Mouse (Mus musculus): ENCODE data around the gene Hps4. TPM values are rescaled to one million over a fixed set of nuclear protein-coding genes. Genes with fewer than 3 reads are reported as not detected.

The Hps4 gene
- polyA plus RNA-seq, 1 experiment from 2014 or later = 42.0 TPM

DNA sequence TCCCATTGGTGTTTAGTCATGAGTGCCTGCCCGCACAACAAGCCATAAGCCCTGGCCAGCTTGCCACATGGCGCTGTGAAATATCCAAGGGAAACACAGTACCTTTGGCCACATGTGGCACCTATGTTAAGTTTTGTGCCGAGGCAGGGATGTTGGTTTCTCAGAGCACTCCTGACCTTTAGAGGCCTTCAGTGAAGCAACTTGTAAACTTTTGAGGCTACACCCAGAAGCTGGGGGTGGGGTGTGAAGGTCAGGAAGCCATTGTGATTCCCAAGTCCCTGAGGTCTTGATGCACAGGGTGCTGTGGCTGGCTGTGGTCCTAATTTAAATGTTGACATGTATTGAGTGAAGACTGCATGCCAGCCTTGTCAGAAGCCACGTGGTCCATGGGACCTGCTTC, 43.5 kb upstream of the Hps4 start:
- DNase-seq (no peak), ATAC-seq (ENCODE audit: low FRiP score, low TSS enrichment) (no peak)
- Histone ChIP-seq H3K9ac (replicated peaks; ENCODE audit: low read length) (no peak overlapping the region), H3K36me3 (ENCODE audit: control insufficient read depth, insufficient read depth, low read length) (no peaks in the 10 kb centered on the region), H3K9me3 (ENCODE audit: control insufficient read depth, low read length) (no peaks in the 10 kb centered on the region), H3K27ac (replicated peaks; ENCODE audit: low read depth, low read length) (no peak overlapping the region), H3K4me1 (ENCODE audit: control insufficient read depth, insufficient read depth, low read length) (peaks cover 7% of the 10 kb centered on the region), H3K4me3 (replicated peaks; ENCODE audit: low read depth, low read length) (no peak overlapping the region), H3K27me3 (ENCODE audit: control insufficient read depth, insufficient read depth, low read length) (no peaks in the 10 kb centered on the region), H3K4me2 (ENCODE audit: low read length) (no peak overlapping the region)
- 84% methylated on average over 4 of the region's 4 CpGs for WGBS

DNA sequence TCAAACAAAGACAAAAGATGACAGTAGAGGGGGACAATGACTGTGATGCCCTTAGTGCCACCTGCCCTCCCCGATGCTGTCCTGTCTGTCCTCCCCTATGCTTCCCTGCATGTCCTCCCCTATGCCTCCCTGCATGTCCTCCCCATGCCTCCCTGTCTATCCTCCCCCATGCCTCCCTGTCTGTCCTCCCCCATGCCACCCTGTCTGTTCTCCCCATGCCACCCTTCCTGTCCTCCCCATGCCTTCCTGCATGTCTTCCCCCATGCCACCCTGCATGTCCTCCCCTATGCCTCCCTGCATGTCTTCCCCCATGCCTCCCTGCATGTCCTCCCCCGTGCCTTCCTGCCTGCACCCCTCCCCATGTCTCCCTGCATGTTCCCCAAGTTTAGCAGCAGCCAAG, 42.8 kb upstream of the Hps4 start:
- Histone ChIP-seq H3K36me3 (ENCODE audit: control insufficient read depth, insufficient read depth, low read length) (no peaks in the 10 kb centered on the region), H3K27me3 (ENCODE audit: control insufficient read depth, insufficient read depth, low read length) (no peaks in the 10 kb centered on the region), H3K4me3 (replicated peaks; ENCODE audit: low read depth, low read length) (no peak overlapping the region), H3K9me3 (ENCODE audit: control insufficient read depth, low read length) (no peaks in the 10 kb centered on the region), H3K9ac (replicated peaks; ENCODE audit: low read length) (no peak overlapping the region), H3K27ac (replicated peaks; ENCODE audit: low read depth, low read length) (no peak overlapping the region), H3K4me1 (ENCODE audit: control insufficient read depth, insufficient read depth, low read length) (peaks cover 1% of the 10 kb centered on the region), H3K4me2 (ENCODE audit: low read length) (no peak overlapping the region)
- WGBS = 84% methylated on average over 2 of the region's 2 CpGs
- DNase-seq (no peak), ATAC-seq (ENCODE audit: low FRiP score, low TSS enrichment) (no peak)

DNA sequence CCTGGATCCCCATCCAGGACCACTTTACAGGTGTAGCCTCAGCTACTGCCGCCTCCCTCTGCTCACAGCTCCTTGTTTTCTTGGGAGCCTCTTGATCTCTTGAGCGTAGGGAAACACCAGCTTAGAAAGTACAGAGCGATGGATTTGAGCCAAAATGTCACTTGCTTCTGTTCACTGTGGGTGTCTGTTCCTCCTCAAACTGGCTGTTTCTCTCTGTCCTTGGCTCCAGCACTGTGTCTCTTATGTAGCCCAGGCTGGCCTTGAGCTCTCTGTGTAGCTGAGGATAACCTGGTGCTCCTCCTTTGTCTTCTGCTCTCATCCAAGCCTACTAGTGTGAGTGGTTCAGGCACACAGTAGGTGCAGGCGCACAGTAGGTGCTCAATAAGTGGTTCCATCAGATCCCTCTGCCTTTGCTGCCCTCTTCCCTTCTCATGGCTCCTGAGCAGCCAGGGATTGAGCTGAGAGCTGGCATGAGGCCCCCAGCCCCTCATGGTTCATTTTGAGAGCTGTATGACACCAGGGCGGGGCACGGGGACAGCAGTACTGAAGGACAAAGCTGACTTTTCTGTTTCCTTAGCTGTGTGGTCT, 42.1 kb upstream of the Hps4 start:
- Histone ChIP-seq H3K9ac (replicated peaks; ENCODE audit: low read length) (no peak overlapping the region), H3K36me3 (ENCODE audit: control insufficient read depth, insufficient read depth, low read length) (no peaks in the 10 kb centered on the region), H3K27me3 (ENCODE audit: control insufficient read depth, insufficient read depth, low read length) (no peaks in the 10 kb centered on the region), H3K4me2 (ENCODE audit: low read length) (no peak overlapping the region), H3K4me3 (replicated peaks; ENCODE audit: low read depth, low read length) (no peak overlapping the region), H3K9me3 (ENCODE audit: control insufficient read depth, low read length) (no peaks in the 10 kb centered on the region), H3K4me1 (ENCODE audit: control insufficient read depth, insufficient read depth, low read length) (no peaks in the 10 kb centered on the region), H3K27ac (replicated peaks; ENCODE audit: low read depth, low read length) (no peak overlapping the region)
- DNase-seq (no peak), ATAC-seq (ENCODE audit: low FRiP score, low TSS enrichment) (no peak)
- 90% methylated on average over 6 of the region's 6 CpGs for WGBS

DNA sequence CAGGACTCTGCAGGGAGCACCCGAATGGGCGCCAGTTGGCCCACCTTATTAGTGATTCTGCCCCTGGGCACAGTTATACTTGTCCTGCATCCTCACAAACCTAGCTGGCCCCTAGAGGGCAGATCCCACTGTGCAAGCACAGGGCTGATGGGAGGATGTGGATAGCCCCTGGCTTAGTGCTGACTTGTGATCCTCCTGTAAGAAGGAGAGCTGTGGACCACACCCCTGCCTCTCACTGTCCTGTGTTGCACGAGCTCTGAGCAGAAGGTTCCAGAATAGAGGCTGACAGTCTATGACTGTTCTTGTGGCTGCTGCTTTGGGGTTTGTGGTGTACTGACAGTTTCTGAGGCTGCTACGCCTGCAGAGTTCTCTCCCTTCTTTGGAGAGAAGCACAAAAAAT, 41.2 kb upstream of the Hps4 start:
- Histone ChIP-seq H3K4me3 (replicated peaks; ENCODE audit: low read depth, low read length) (no peak overlapping the region), H3K36me3 (ENCODE audit: control insufficient read depth, insufficient read depth, low read length) (no peaks in the 10 kb centered on the region), H3K4me2 (ENCODE audit: low read length) (no peak overlapping the region), H3K9ac (replicated peaks; ENCODE audit: low read length) (no peak overlapping the region), H3K27ac (replicated peaks; ENCODE audit: low read depth, low read length) (no peak overlapping the region), H3K9me3 (ENCODE audit: control insufficient read depth, low read length) (no peaks in the 10 kb centered on the region), H3K4me1 (ENCODE audit: control insufficient read depth, insufficient read depth, low read length) (no peaks in the 10 kb centered on the region), H3K27me3 (ENCODE audit: control insufficient read depth, insufficient read depth, low read length) (no peaks in the 10 kb centered on the region)
- no peak for ATAC-seq (ENCODE audit: low FRiP score, low TSS enrichment)
- DNase-seq = no peak
- 87% methylated on average over 4 of the region's 4 CpGs for WGBS

DNA sequence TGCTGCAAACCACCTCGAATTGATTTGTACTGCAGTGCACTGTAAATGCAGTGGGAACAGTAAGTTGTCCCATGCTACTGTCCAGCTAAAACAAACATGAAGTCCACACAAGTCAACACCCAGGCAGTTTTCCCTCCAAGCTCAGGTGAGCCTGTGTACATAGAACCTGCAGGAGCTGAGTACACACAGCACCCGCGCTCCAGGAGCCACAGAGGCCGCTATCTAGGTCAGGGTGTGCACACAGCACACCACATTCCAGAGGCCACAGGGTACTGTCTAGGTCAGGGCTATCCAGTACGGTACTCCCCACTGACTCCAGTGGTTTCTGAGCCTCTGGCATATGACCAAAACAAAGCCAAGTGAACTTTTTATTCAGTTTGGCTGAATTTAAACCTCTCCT, 40.6 kb upstream of the Hps4 start:
- no peak overlapping the region for H3K27ac ChIP-seq (replicated peaks; ENCODE audit: low read depth, low read length)
- no peaks in the 10 kb centered on the region for H3K9me3 ChIP-seq (ENCODE audit: control insufficient read depth, low read length)
- no peaks in the 10 kb centered on the region for H3K36me3 ChIP-seq (ENCODE audit: control insufficient read depth, insufficient read depth, low read length)
- no peak for ATAC-seq (ENCODE audit: low FRiP score, low TSS enrichment)
- no peaks in the 10 kb centered on the region for H3K4me1 ChIP-seq (ENCODE audit: control insufficient read depth, insufficient read depth, low read length)
- no peak overlapping the region for H3K9ac ChIP-seq (replicated peaks; ENCODE audit: low read length)
- DNase-seq = no peak
- no peak overlapping the region for H3K4me2 ChIP-seq (ENCODE audit: low read length)
- whole genome bisulfite sequencing = 96% methylated on average over 5 of the region's 5 CpGs
- H3K27me3 ChIP-seq (ENCODE audit: control insufficient read depth, insufficient read depth, low read length) = no peaks in the 10 kb centered on the region
- no peak overlapping the region for H3K4me3 ChIP-seq (replicated peaks; ENCODE audit: low read depth, low read length)

DNA sequence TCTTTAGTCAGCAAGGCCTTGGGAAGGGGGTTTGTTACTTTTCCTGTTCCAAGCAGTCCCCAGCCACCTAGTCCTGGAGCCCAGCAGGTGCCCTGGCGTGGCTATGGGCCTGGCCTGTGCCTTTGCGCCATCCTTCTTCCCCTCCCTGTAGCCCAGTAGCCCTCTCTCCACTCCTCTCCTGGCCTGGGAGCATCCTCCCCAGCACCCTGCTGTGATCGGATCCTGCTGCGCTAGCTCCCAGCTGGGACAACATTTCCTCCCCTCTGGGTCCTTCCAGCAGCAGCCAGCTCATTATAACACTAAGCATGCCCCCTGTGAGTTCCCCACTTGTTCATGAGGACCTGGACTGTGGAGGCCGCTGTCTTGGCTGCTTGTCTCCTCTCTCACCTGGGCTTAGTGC, 37.0 kb upstream of the Hps4 start:
- Histone ChIP-seq H3K27ac (replicated peaks; ENCODE audit: low read depth, low read length) (no peak overlapping the region), H3K9me3 (ENCODE audit: control insufficient read depth, low read length) (no peaks in the 10 kb centered on the region), H3K27me3 (ENCODE audit: control insufficient read depth, insufficient read depth, low read length) (no peaks in the 10 kb centered on the region), H3K9ac (replicated peaks; ENCODE audit: low read length) (no peak overlapping the region), H3K4me1 (ENCODE audit: control insufficient read depth, insufficient read depth, low read length) (no peaks in the 10 kb centered on the region), H3K36me3 (ENCODE audit: control insufficient read depth, insufficient read depth, low read length) (peaks cover 26% of the 10 kb centered on the region), H3K4me3 (replicated peaks; ENCODE audit: low read depth, low read length) (no peak overlapping the region), H3K4me2 (ENCODE audit: low read length) (no peak overlapping the region)
- ATAC-seq (ENCODE audit: low FRiP score, low TSS enrichment) (no peak), DNase-seq (no peak)
- 63% methylated on average over 5 of the region's 5 CpGs for whole genome bisulfite sequencing

DNA sequence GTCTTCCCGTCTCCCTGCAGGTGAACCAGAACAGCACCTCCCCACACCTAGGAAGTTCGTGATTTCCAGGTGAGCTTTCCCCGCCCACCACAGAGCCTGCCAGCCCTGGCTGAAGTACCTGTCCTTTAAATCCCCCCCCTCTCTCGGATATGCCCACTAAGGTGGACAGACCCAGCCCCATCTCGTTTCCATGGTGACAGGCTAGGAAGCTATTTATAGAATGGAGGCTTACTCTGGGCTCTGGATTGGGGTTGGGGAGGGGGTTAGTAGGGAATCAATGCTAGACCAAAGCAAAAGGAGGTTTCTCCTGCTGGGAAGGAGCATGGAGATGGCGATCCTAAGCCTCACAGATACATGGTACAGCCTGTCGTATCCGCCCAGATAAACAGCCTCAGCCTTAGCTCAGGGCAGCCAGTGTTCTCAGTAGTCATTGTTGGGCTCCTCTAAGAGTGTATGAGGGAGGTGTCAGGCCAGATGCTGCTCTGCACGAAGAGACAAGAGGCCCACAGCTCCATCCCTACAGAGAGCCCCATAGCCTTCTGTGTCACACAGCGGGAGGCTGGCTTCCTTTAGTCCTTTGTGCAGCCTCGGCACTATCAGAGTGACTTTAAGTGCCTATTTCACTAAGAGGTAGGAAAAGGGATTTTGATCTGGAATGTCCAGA, 29.5 kb upstream of the Hps4 start:
- ATAC-seq (ENCODE audit: low FRiP score, low TSS enrichment) (no peak), DNase-seq (peak; percentile 39)
- no peaks in the 10 kb centered on the region for H3K27me3 ChIP-seq (ENCODE audit: control insufficient read depth, insufficient read depth, low read length)
- 44% methylated on average over 11 of the region's 11 CpGs for WGBS
- H3K9ac ChIP-seq (replicated peaks; ENCODE audit: low read length) = no peak overlapping the region
- peaks cover 39% of the 10 kb centered on the region for H3K36me3 ChIP-seq (ENCODE audit: control insufficient read depth, insufficient read depth, low read length)
- H3K4me2 ChIP-seq (ENCODE audit: low read length) = no peak overlapping the region
- H3K4me1 ChIP-seq (ENCODE audit: control insufficient read depth, insufficient read depth, low read length) = no peaks in the 10 kb centered on the region
- no peaks in the 10 kb centered on the region for H3K9me3 ChIP-seq (ENCODE audit: control insufficient read depth, low read length)
- H3K4me3 ChIP-seq (replicated peaks; ENCODE audit: low read depth, low read length) = no peak overlapping the region
- peak overlapping the region; percentile 49; the same call in 1 of the 2 replicates for H3K27ac ChIP-seq (replicated peaks; ENCODE audit: low read depth, low read length)

DNA sequence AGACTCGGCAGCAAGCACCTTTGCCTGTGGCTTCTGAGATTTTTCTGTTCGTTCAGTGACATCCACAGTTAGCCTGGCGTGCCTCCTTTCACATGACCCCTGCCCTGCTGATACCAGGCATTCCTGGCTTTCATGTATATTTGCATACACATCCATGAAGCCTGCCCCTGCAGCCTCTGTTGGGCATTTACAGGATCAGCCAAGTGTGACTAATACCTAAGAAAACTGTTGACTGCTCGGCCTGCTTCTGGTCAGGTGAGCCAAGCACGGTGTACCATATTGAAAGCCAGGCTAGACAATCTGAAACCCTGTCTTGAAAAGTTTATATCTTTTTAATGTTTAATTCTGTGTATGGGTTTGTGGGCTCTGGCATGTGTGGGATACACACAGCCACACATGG, 26.4 kb upstream of the Hps4 start:
- 55% methylated on average over 5 of the region's 5 CpGs for WGBS
- H3K4me3 ChIP-seq (replicated peaks; ENCODE audit: low read depth, low read length) = no peak overlapping the region
- H3K4me2 ChIP-seq (ENCODE audit: low read length) = no peak overlapping the region
- no peak overlapping the region for H3K9ac ChIP-seq (replicated peaks; ENCODE audit: low read length)
- no peak for ATAC-seq (ENCODE audit: low FRiP score, low TSS enrichment)
- DNase-seq = no peak
- H3K36me3 ChIP-seq (ENCODE audit: control insufficient read depth, insufficient read depth, low read length) = peaks cover 24% of the 10 kb centered on the region
- H3K4me1 ChIP-seq (ENCODE audit: control insufficient read depth, insufficient read depth, low read length) = no peaks in the 10 kb centered on the region
- H3K27me3 ChIP-seq (ENCODE audit: control insufficient read depth, insufficient read depth, low read length) = no peaks in the 10 kb centered on the region
- no peak overlapping the region for H3K27ac ChIP-seq (replicated peaks; ENCODE audit: low read depth, low read length)
- no peaks in the 10 kb centered on the region for H3K9me3 ChIP-seq (ENCODE audit: control insufficient read depth, low read length)

DNA sequence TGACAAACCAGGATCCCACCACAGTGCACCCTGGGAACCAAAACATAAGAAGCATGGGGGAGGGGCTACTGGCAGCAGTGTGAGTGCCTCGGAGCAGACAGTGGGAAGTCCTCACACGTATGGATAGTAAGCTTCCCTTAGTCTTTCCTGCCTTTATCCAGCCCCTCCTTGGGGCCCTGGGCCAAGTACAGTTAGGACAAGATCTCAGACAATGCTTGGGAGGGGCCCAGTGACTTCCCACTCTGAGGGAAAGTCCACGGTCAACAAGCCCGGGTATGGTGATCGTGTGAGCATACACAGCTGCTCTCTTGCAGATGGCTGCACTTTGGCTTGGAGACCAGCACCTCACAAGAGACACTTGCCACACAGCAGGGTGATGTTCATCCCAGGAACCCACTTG, 25.6 kb upstream of the Hps4 start:
- ATAC-seq (ENCODE audit: low FRiP score, low TSS enrichment) (no peak), DNase-seq (no peak)
- 61% methylated on average over 5 of the region's 5 CpGs for WGBS
- H3K9ac ChIP-seq (replicated peaks; ENCODE audit: low read length) = no peak overlapping the region
- H3K27ac ChIP-seq (replicated peaks; ENCODE audit: low read depth, low read length) = no peak overlapping the region
- H3K9me3 ChIP-seq (ENCODE audit: control insufficient read depth, low read length) = no peaks in the 10 kb centered on the region
- no peak overlapping the region for H3K4me3 ChIP-seq (replicated peaks; ENCODE audit: low read depth, low read length)
- H3K36me3 ChIP-seq (ENCODE audit: control insufficient read depth, insufficient read depth, low read length) = peaks cover 21% of the 10 kb centered on the region
- no peak overlapping the region for H3K4me2 ChIP-seq (ENCODE audit: low read length)
- no peaks in the 10 kb centered on the region for H3K4me1 ChIP-seq (ENCODE audit: control insufficient read depth, insufficient read depth, low read length)
- H3K27me3 ChIP-seq (ENCODE audit: control insufficient read depth, insufficient read depth, low read length) = no peaks in the 10 kb centered on the region
